Mouse (Mus musculus): ENCODE results near the gene Treh.
A peak's percentile ranks its signal among the peaks of the same experiment; 100 is the strongest.

Gene Treh

GRCm38 (mm10) chr9:44734524-44735494 lies 61.8 kb downstream of the Treh start, which contains the start of gene Phldb1:
Gene Phldb1, minus strand, starts transcription at chr9:44735198.
- DNase-seq (ENCODE audit: low spot score in 2 of 2) = peak in 1 of 2 experiments; percentile 55

GRCm38 (mm10) chr9:44735886-44736285 lies 62.9 kb downstream of the Treh start:
- DNase-seq (ENCODE audit: low spot score in 2 of 2) = no peak

Measured in right cerebral cortex, postnatal 36 days (tissue).